Mouse (Mus musculus) layer of hippocampus, adult 6 months (tissue): ENCODE results near the gene Phkg1. TPM values are rescaled to one million over a fixed set of nuclear protein-coding genes. Genes with fewer than 3 reads are reported as not detected.

Experiments used
- long read RNA-seq, 2 experiments: library from polyadenylated mRNA; unstranded; transcript quantifications; one replicate each; pipeline ENCODE4 v2.0.0; 2019 to 2020
- polyA plus RNA-seq: library from polyadenylated mRNA; unstranded; fragments of <200 nt; fragmentation: Nextera tagmentation; gene quantifications from 2 replicates; pipeline ENCODE4 v1.2.3, GENCODE M21; 2021

The Phkg1 gene
- 7.8 and 7.9 TPM in 2 replicates for polyA plus RNA-seq
- long read RNA-seq, experiment 1, transcript Phkg1-201 (10 exons, 2,374 nt) = major isoform, 20 of 27 reads
- long read RNA-seq, experiment 1, partial matches to known transcripts = 2 of 27 reads
- long read RNA-seq, experiment 1, other reads (novel, unspliced or antisense) = 5 of 27 reads
- long read RNA-seq, experiment 2, transcript Phkg1-201 (10 exons, 2,374 nt) = major isoform, 31 of 41 reads
- long read RNA-seq, experiment 2, partial matches to known transcripts = 3 of 41 reads
- long read RNA-seq, experiment 2, other reads (novel, unspliced or antisense) = 6 of 41 reads

DNA sequence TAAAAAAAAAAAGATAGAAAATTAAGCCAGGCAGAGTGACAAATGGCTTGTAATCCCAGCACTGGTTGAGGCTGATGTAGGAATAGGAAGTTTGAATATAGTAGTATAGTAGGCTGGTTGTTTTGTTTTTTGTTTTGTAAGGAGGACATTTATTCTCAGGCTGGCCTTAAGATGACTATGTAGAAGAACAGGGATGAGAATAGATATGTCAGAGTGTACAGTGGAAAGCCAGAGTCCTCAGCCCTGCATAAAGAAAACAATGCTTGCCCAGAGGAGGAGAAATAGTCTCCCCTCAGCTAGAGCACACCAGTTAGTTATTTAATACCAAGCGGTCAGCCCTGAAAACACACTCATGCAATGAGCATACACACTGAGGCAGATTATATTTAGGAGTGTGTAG lies at the start of gene Phkg1:
TSS of gene Phkg1 (minus strand) at position 101 of the 400 bp plus-strand sequence.

DNA sequence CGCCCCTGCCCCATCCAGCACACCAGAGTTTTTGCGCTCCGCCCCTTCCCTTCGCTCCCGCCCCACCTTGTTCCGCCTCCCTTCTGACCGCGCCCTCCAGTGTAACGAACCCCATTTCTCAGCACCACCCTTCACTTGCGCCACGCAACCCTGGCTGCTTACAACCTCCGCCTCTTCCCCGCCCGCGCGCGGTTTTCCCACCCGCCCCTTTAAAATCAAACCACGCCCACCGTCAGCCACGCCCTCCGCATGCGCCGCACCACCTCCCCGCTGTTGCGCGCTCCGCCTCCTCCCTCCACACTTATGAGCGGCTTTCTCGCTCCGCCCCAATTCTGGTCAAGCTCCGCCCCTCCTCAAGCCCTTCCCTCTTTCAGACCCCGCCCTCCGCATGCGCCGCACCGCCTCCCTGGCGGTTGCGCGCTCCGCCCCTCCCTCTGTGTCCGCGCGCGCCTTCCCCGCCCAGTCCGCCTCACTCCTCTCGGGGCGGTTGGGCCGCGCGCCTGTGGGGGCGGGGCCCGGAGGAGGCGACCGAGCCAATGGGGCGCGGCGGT lies 43.2 kb upstream of the Phkg1 start, which contains the start of gene Vkorc1l1:
TSS of gene Vkorc1l1 (plus strand) at position 476 of the 551 bp plus-strand sequence.

DNA sequence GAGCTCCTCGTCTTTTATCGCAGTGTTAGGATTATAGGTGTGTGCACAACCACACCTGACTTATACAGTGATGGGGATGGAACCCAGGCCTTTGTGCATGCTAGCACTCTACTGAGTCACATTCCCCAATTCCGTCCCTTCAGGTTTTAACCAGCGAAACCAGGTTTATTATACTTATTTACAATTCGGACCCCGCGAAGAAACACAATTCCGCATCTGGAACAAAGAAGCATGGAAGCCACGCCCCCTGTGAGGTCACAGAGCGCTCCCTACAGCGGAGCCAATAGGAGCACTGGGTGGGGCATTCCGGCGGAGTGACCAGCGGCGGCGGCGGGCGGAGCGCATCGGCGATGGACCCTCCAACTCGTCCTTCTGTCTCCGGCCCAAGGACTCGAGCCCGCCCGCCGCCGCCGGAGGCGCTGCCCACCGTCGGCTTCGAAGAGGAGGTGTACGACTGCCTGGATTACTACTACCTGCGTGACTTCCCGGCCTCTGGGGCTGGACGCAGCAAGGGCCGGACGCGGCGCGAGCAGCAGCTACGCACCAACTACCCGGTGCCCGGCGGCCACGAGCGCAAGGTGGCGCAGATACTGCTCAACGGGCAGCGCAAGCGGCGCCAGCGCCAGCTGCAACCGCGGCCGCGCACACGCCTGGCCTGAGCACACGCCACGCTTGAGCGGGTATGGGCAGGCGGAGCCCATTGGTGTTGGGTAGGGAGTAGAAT lies 10.1 kb upstream of the Phkg1 start, which contains the start of gene Nupr1l:
TSS of gene Nupr1l (plus strand) at position 299 of the 724 bp plus-strand sequence.

DNA sequence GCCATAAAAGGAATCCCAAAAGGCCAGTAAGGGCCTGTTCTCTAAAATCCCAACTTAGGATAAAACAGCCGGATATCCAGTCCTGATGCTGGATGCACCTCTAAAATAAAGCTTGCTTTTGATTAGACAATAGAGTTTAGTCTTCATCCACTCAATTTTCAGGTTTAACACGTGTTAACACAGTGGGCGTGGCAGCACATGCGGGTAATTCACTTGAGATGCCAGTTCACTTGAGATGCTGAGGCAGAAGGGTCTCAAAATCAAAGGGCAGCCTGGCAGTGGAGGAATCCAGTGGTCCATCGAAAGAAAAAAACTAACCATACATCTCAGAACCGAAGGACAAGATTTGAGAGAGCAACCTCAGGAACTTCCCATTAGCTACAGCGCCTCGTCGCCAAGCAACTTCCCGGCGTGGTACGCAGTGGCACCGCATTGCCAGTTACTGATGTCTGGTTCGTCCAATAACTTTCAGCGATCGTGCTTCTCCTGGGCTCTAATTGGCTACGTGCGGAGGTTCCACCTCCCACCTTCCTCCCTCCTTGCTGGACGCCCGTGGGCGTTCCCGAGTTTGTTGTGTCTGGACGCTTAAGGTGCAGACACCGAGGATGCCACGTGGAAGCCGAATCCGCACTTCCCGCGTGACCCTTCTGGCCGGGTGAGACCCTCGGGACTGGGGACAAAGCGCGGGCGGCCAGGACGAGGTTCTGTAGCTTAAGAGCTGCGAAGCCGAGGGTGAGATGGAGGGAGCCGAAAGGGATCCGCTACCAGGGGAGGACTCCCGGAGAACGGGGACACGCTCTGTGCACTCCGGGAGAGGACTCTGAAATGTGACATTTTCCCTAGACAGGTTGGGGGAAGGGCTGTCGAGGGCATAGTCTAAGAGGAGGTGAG lies 2.9 kb downstream of the Phkg1 start, which contains the start of gene Zbed5:
TSS of gene Zbed5 (plus strand) at position 526 of the 891 bp plus-strand sequence.

DNA sequence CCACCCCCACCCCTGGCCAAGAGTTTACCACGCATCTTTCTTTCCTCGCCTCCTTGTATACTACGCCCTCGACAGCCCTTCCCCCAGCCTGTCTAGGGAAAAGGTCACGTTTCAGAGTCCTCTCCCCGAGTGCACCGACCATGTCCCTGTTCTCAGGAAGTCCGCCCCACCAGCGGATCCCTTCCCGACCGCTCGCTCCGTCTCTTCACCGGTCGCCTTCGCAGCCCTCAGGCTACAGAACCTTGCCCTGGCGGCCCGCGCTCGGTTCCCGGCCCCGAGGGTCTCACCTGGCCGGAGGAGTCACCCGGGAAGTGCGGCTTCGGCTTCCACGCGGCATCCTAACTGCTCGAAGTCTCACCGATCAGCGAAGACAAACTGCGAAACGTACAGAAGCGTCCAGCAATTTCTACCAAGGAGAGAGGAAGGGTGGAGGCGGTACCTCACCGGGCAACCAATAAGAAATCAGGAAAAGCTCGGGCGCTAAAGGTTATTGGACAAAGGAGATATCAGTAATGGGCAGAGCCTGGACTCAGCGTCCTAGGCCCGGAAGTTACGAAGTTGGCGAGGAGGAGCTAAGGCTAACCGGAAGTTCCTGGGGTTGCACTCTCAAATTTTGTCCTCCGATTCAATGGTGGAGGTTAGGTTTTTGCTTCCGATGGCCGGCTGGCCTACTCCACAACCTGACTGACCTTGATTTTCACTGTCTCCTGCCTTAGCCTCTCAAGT lies 11.3 kb downstream of the Phkg1 start, which contains the start of gene Chchd2:
TSS of gene Chchd2 (minus strand) at position 560 of the 726 bp plus-strand sequence.

DNA sequence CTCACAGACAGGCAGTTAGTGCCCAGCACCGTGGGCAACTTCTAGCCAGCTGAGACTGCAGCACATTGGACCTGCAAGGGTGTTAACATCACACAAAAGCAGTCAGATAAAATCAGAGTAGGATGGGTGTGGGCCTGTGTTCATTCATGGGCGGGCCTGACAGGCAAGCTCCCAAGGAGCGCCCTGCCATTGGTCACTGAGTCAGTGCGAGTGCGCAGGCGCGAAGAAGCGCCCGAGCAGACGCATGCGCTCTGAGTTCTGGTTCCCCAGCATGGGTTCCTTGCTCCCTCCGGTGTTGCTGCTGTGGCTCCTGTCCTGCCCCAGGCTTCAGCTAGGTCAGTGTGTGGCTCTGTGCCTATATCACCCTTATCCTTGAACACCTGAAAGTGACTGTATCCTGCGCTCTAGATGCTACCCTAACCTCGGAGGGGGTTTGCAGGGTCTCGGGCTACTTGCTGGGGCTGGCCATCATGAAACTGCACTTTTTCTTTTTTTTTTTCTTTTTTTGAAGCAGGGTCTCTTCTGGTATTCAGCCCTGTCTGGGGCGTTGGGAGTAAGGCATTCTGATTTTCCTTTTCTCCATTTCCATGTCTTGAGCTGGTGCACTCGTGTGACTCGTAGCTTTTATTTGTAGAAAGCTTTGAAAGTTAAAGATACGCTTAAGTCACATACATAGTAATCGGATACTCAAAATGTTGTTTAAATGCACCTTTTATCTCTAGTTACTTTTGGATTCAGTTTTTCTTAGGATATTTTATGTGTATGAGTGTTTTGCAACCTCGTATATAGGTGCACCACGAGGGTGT lies 51.4 kb downstream of the Phkg1 start, which contains the start of gene Sumf2:
TSS of gene Sumf2 (plus strand) at position 235 of the 806 bp plus-strand sequence.

Other genes with a start within 250 kb of the Phkg1 start
- gene Zfp11, start 228.4 kb downstream of the Phkg1 start, polyA plus RNA-seq = 2.9 and 3.4 TPM in 2 replicates
- not detected in 2 replicates for gene Sept14, start 190.0 kb downstream of the Phkg1 start, polyA plus RNA-seq
- 221 and 233 TPM in 2 replicates for gene Mrps17, start 183.1 kb downstream of the Phkg1 start, polyA plus RNA-seq
- gene Nipsnap2, start 173.5 kb downstream of the Phkg1 start, polyA plus RNA-seq = 153 and 202 TPM in 2 replicates
- gene Psph, start 111.1 kb downstream of the Phkg1 start, polyA plus RNA-seq = 49.6 and 53.3 TPM in 2 replicates
- 17.6 and 18.9 TPM in 2 replicates for gene Sumf2, start 51.6 kb downstream of the Phkg1 start, polyA plus RNA-seq
- gene Chchd2, start 11.1 kb downstream of the Phkg1 start, polyA plus RNA-seq = 2,015 and 2,200 TPM in 2 replicates
- 6.1 and 7.3 TPM in 2 replicates for gene Zbed5, start 2.8 kb downstream of the Phkg1 start, polyA plus RNA-seq
- 3.6 and 7.0 TPM in 2 replicates for gene Nupr1l, start 10.0 kb upstream of the Phkg1 start, polyA plus RNA-seq
- 6.3 and 8.5 TPM in 2 replicates for gene Vkorc1l1, start 43.4 kb upstream of the Phkg1 start, polyA plus RNA-seq
- gene Gusb, start 104.5 kb upstream of the Phkg1 start, polyA plus RNA-seq = 22.1 and 23.5 TPM in 2 replicates
- gene Asl, start 130.7 kb upstream of the Phkg1 start, polyA plus RNA-seq = 19.3 and 19.5 TPM in 2 replicates
- 35.4 and 40.8 TPM in 2 replicates for gene Crcp, start 130.7 kb upstream of the Phkg1 start, polyA plus RNA-seq
- gene Tpst1, start 174.8 kb upstream of the Phkg1 start, polyA plus RNA-seq = 40.7 and 41.9 TPM in 2 replicates
- 10.1 and 11.5 TPM in 2 replicates for gene Kctd7, start 246.3 kb upstream of the Phkg1 start, polyA plus RNA-seq